Mouse (Mus musculus): ENCODE measurements around the gene Snrnp48. TPM values are rescaled to one million over a fixed set of nuclear protein-coding genes. Genes with fewer than 3 reads are reported as not detected.

Snrnp48 gene
- polyA plus RNA-seq, 1 experiment from 2014 or later: 36.4 TPM

DNA sequence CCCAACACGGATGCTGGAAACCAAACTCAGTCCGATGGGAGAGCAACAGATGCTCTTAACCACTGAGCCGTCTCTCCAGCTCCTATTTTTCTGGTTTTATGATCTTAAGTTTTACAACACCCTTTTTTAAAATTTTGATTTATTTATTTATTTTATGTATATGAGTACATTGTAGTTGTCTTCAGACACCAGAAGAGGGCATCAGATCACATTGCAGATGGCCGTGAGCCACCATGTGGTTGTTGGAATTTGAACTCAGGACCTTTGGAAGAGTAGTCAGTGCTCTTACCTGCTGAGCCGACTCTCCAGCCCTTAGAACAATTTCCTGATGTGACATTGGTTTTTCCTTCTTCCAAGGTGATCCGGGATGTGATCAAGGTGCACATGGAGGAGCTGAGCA, 15.6 kb downstream of the Snrnp48 start:
- peaks cover 100% of the 10 kb centered on the region for H3K36me3 ChIP-seq

DNA sequence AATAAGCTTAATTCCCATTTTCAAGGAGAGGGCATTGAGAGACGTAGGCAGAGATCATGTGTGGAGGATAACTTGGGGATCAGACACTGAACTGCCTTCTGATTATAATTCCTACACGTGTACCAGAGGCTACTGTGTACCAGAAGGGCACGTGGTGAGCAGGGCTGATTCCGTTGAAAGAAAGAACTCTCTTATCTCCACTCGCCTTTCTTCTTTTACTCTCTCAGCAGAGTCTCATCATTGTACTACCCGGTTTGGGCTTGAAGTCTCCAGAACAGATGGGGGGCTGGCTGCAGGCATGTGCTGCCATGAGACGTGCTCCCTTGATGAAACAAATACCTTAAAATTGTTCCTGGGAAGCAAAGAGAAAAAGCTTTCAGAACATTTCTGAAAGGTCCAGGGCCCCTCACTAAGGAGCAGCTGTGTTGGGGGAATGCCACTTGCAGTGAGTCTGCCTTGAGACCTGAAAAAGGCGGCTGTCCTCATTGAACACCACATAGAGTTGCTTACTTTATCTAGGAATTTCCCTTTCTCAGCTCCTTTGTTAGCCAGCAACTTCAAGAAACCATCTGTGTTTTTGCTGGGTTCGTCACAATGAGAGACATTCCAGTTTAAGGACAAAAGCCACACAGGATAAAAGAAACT, 25.6 kb downstream of the Snrnp48 start:
- no peak for DNase-seq (ENCODE audit: low spot score)
- 89% methylated on average over 9 of the region's 9 CpGs for WGBS
- H3K4me1 ChIP-seq: no peaks in the 10 kb centered on the region
- no peak overlapping the region for H3K4me3 ChIP-seq
- no peaks in the 10 kb centered on the region for H3K9me3 ChIP-seq (replicated peaks)
- H3K27me3 ChIP-seq (ENCODE audit: low read depth, poor library complexity, severe bottlenecking): no peaks in the 10 kb centered on the region
- H3K36me3 ChIP-seq: peaks cover 44% of the 10 kb centered on the region
- H3K27ac ChIP-seq: no peak overlapping the region

More for the DNA sequence above, 15.6 kb downstream of the Snrnp48 start:
- Histone ChIP-seq H3K4me1 (no peaks in the 10 kb centered on the region), H3K27me3 (ENCODE audit: low read depth, poor library complexity, severe bottlenecking) (no peaks in the 10 kb centered on the region), H3K27ac (no peak overlapping the region), H3K4me3 (no peak overlapping the region), H3K9me3 (replicated peaks) (no peaks in the 10 kb centered on the region)
- DNase-seq (ENCODE audit: low spot score): no peak
- WGBS: 96% methylated on average over 6 of the region's 6 CpGs

DNA sequence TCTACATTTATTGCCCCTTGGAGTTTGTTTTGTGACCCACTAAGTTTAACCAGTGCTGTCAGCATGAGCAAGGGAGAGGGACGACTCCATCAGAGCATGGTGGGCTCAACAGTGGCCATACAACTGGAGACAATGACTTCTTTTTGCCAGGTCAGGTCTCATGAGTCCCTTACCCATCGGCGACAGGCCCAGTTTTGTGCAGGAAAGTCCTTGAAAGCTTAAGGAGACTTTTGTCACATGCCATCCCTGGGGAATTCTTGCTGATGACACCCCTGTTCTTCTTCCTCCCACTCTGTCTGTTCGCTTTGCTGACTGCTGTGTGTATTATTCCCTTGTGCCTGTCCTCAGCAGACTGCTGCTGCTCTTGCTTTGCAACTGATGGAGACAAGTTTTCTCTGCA, 27.7 kb downstream of the Snrnp48 start:
- Histone ChIP-seq H3K27ac (no peak overlapping the region), H3K27me3 (ENCODE audit: low read depth, poor library complexity, severe bottlenecking) (no peaks in the 10 kb centered on the region), H3K36me3 (peaks cover 23% of the 10 kb centered on the region), H3K4me1 (no peaks in the 10 kb centered on the region), H3K9me3 (replicated peaks) (no peaks in the 10 kb centered on the region), H3K4me3 (no peak overlapping the region)
- DNase-seq (ENCODE audit: low spot score): no peak
- 85% methylated on average over 4 of the region's 4 CpGs for WGBS

GRCm38 (mm10) chr13:38232856-38233625, 28.3 kb downstream of the Snrnp48 start:
- peaks cover 16% of the 10 kb centered on the region for H3K36me3 ChIP-seq
- no peaks in the 10 kb centered on the region for H3K9me3 ChIP-seq (replicated peaks)
- H3K27me3 ChIP-seq (ENCODE audit: low read depth, poor library complexity, severe bottlenecking): no peaks in the 10 kb centered on the region
- no peak for DNase-seq (ENCODE audit: low spot score)
- 87% methylated on average over 3 of the region's 3 CpGs for whole genome bisulfite sequencing
- H3K4me3 ChIP-seq: no peak overlapping the region
- H3K27ac ChIP-seq: no peak overlapping the region
- no peaks in the 10 kb centered on the region for H3K4me1 ChIP-seq

DNA sequence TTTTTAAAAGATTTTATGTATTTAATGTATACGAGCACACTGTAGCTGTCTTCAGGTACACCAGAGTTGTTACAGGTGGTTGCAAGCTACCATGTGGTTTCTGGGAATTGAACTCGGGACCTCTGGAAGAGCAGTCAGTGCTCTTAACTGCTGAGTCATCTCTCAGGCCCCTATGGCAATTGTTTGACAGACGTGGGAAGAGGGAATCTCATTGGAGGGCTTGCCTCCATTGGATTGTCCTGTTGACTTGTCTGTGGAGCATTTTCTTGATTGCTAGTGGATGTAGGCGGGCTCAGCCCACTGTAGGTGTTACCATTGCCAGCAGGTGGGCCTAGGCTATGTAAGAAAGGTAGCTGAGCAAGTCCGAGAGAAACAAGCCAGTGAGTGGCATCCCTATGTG, 29.9 kb downstream of the Snrnp48 start:
- Histone ChIP-seq H3K4me1 (no peaks in the 10 kb centered on the region), H3K27me3 (ENCODE audit: low read depth, poor library complexity, severe bottlenecking) (no peaks in the 10 kb centered on the region), H3K9me3 (replicated peaks) (no peaks in the 10 kb centered on the region), H3K27ac (no peak overlapping the region), H3K36me3 (peaks cover 3% of the 10 kb centered on the region), H3K4me3 (no peak overlapping the region)
- DNase-seq (ENCODE audit: low spot score): no peak
- WGBS: 79% methylated on average over 5 of the region's 5 CpGs

DNA sequence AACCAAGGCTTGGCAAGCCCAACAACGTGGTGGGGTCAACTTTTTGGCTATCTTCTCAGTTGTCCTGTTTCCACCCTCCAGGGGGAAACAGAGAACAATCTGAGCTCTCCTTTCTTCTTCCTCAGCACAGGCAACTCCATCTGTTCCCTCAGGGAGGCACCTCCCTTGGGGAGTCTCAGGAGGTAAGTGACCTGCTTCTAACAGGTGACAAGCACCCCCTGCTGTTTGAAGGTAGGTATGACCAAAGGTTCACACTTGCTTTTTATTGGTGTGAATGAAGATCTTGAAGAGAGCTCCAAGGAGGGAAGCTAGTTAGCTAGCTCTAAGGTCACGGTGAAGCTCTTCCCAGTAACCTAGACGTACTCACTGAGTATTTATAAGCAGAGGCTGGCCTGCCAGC, 30.6 kb downstream of the Snrnp48 start:
- Histone ChIP-seq H3K4me1 (no peaks in the 10 kb centered on the region), H3K36me3 (peaks cover under 1% of the 10 kb centered on the region), H3K27ac (no peak overlapping the region), H3K4me3 (no peak overlapping the region), H3K9me3 (replicated peaks) (no peaks in the 10 kb centered on the region), H3K27me3 (ENCODE audit: low read depth, poor library complexity, severe bottlenecking) (no peaks in the 10 kb centered on the region)
- no peak for DNase-seq (ENCODE audit: low spot score)
- WGBS: 79% methylated on average over 3 of the region's 3 CpGs

- H3K27ac ChIP-seq: no peak overlapping the region
- no peak for DNase-seq (ENCODE audit: low spot score)
- no peak overlapping the region for H3K4me3 ChIP-seq
- no peaks in the 10 kb centered on the region for H3K4me1 ChIP-seq
- H3K9me3 ChIP-seq (replicated peaks): no peaks in the 10 kb centered on the region
- no peaks in the 10 kb centered on the region for H3K36me3 ChIP-seq
- H3K27me3 ChIP-seq (ENCODE audit: low read depth, poor library complexity, severe bottlenecking): no peaks in the 10 kb centered on the region
- WGBS: 79% methylated on average over 5 of the region's 5 CpGs
These were observed 43.4 kb downstream of the Snrnp48 start for GRCm38 (mm10) chr13:38248151-38248550.

GRCm38 (mm10) chr13:38251226-38251625, 46.5 kb downstream of the Snrnp48 start:
- peaks cover 4% of the 10 kb centered on the region; the same call in 1 of the 2 replicates for H3K27me3 ChIP-seq (ENCODE audit: low read depth, poor library complexity, severe bottlenecking)
- H3K9me3 ChIP-seq (replicated peaks): no peaks in the 10 kb centered on the region
- no peak overlapping the region for H3K27ac ChIP-seq
- no peak overlapping the region for H3K4me3 ChIP-seq
- DNase-seq (ENCODE audit: low spot score): no peak
- H3K36me3 ChIP-seq: no peaks in the 10 kb centered on the region
- 89% methylated on average over 3 of the region's 3 CpGs for WGBS
- H3K4me1 ChIP-seq: no peaks in the 10 kb centered on the region

- 92% methylated on average over 9 of the region's 9 CpGs for WGBS
- no peak overlapping the region for H3K4me3 ChIP-seq
- no peak for DNase-seq (ENCODE audit: low spot score)
- H3K27me3 ChIP-seq (ENCODE audit: low read depth, poor library complexity, severe bottlenecking): peaks cover 14% of the 10 kb centered on the region
- H3K4me1 ChIP-seq: no peaks in the 10 kb centered on the region
- no peak overlapping the region for H3K27ac ChIP-seq
- no peaks in the 10 kb centered on the region for H3K9me3 ChIP-seq (replicated peaks)
- H3K36me3 ChIP-seq: no peaks in the 10 kb centered on the region
These were observed 49.0 kb downstream of the Snrnp48 start for GRCm38 (mm10) chr13:38253696-38254095.

DNA sequence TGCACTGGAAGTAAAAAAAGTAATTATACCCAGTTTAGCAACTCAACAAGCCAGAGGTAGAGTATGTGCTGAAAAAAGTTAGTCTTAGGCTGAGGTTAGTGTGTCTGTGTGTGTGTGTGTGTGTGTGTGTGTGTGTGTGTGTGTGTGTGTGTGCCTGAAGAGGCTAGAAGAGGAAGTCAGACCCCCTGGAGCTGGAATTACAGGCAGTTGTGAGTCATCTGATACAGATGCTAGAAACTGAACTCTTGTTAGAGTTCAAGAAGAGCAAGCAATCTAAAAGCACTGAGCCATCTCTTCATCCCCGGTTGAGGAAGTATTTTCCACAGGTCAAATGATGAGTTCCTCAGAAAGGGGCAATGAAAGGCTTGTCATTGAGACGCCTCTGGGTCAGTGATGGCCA, 54.2 kb downstream of the Snrnp48 start:
- no peak overlapping the region for H3K4me3 ChIP-seq
- peaks cover 6% of the 10 kb centered on the region; the same call in 1 of the 2 replicates for H3K4me1 ChIP-seq
- no peaks in the 10 kb centered on the region for H3K9me3 ChIP-seq (replicated peaks)
- peaks cover 30% of the 10 kb centered on the region for H3K27me3 ChIP-seq (ENCODE audit: low read depth, poor library complexity, severe bottlenecking)
- no peaks in the 10 kb centered on the region for H3K36me3 ChIP-seq
- WGBS: 65% methylated on average over 2 of the region's 2 CpGs
- DNase-seq (ENCODE audit: low spot score): no peak
- H3K27ac ChIP-seq: no peak overlapping the region

DNA sequence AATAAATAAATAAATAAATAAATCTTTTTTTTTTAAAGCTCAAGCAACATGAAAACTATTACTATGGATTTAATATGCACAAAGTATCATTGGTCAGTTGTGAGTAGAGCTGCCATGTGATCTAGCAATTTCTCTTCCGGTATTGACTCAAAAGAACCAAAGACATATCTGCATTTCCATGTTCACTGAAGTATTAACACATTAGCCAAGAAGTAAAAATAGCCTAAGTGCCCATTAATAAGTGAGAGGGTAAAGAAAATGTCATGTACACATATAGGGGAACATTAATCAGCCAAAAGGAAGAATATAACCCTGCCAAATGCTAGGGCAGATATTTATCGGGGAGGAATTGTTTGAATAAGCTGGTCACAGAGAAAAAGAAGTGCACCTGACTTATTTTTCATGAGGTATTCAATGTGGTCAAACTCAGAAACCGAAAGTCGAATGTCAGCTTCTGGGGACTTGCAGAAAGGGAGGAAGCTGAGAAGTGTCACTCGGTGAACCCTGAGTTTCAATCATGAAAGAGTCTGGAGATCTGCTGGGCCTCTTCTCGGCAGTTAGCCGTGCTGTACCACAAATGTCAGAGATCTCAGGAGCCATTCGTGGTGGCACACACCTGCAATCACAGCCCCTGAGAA, 64.4 kb downstream of the Snrnp48 start:
- DNase-seq (ENCODE audit: low spot score): no peak
- Histone ChIP-seq H3K4me3 (no peak overlapping the region), H3K4me1 (no peaks in the 10 kb centered on the region), H3K27me3 (ENCODE audit: low read depth, poor library complexity, severe bottlenecking) (no peaks in the 10 kb centered on the region), H3K27ac (no peak overlapping the region), H3K9me3 (replicated peaks) (no peaks in the 10 kb centered on the region), H3K36me3 (no peaks in the 10 kb centered on the region)
- WGBS: 88% methylated on average over 8 of the region's 8 CpGs

DNA sequence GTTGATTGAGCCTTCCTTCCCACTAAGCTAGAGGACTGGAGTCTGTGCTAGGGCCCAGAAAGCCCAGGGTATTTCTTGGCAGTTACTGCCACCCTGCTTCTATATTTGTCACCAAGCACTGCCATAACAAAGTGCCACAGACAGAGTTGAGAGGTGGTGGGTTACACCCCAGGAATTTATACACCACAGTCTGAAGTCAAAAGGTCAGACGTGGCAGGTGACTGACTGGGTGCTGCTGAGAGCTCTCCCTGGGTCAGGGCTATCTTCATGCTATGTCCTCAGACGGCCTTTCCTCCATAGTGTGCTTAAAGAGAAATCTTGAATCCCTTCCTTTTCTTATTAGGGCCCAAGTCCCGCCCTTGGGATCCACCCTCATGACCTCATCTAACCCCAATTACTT, 67.9 kb downstream of the Snrnp48 start:
- H3K36me3 ChIP-seq: no peaks in the 10 kb centered on the region
- H3K4me3 ChIP-seq: no peak overlapping the region
- no peak for DNase-seq (ENCODE audit: low spot score)
- WGBS: 68% methylated on average over 3 of the region's 3 CpGs
- H3K4me1 ChIP-seq: no peaks in the 10 kb centered on the region
- no peaks in the 10 kb centered on the region for H3K9me3 ChIP-seq (replicated peaks)
- no peak overlapping the region for H3K27ac ChIP-seq
- H3K27me3 ChIP-seq (ENCODE audit: low read depth, poor library complexity, severe bottlenecking): no peaks in the 10 kb centered on the region
